Mouse (Mus musculus) adrenal gland, postnatal 14 days (tissue): ENCODE results near the gene Gm47985. TPM values are rescaled to one million over a fixed set of nuclear protein-coding genes. Genes with fewer than 3 reads are reported as not detected.
"Not testable (repeated sequence)": the region's sequence is repeated elsewhere in the genome, so short reads cannot be mapped to it uniquely, and the experiment has no call there.

Experiments
- DNase-seq: peaks from one replicate; pipeline ENCODE4 v3.0.0; 2021; ENCODE audit warnings: mixed read lengths
- total RNA-seq: library from RNA; stranded (reverse); gene quantifications from 2 replicates; pipeline ENCODE4 v1.2.3, GENCODE M21; 2021

The Gm47985 gene
- total RNA-seq, 1 experiment from 2014 or later: not detected

- peak; percentile 32 for DNase-seq
Observed at GRCm38 (mm10) chr1:151177030-151177936, 5.1 kb upstream of the Gm47985 start.

GRCm38 (mm10) chr1:151177937-151178271 lies 4.4 kb upstream of the Gm47985 start:
- DNase-seq: no peak

GRCm38 (mm10) chr1:151178505-151179083 lies 3.7 kb upstream of the Gm47985 start:
- no peak for DNase-seq

GRCm38 (mm10) chr1:151180167-151180566 lies 2.2 kb upstream of the Gm47985 start:
- no peak for DNase-seq

- not testable (repeated sequence) for DNase-seq
Observed at GRCm38 (mm10) chr1:151186186-151186585, 3.8 kb downstream of the Gm47985 start.

GRCm38 (mm10) chr1:151186879-151187424 lies 4.6 kb downstream of the Gm47985 start:
- not testable (repeated sequence) for DNase-seq

- no peak for DNase-seq
Observed at GRCm38 (mm10) chr1:151188469-151188868, 6.1 kb downstream of the Gm47985 start.

- DNase-seq: not testable (repeated sequence)
Observed at GRCm38 (mm10) chr1:151192075-151192474, 9.7 kb downstream of the Gm47985 start, which contains the start of gene Gm8947. Gm8947 (plus strand) TSS chr1:151192376.

GRCm38 (mm10) chr1:151192739-151193138 lies 10.4 kb downstream of the Gm47985 start:
- DNase-seq: not testable (repeated sequence)

GRCm38 (mm10) chr1:151195986-151196385 lies 13.6 kb downstream of the Gm47985 start:
- not testable (repeated sequence) for DNase-seq

- DNase-seq: not testable (repeated sequence)
Observed at GRCm38 (mm10) chr1:151196690-151197089, 14.4 kb downstream of the Gm47985 start.

GRCm38 (mm10) chr1:151198120-151198519 lies 15.8 kb downstream of the Gm47985 start, which contains the start of gene Gm47995:
Gm47995 (plus strand) TSS chr1:151198448.
- not testable (repeated sequence) for DNase-seq

- not testable (repeated sequence) for DNase-seq
Observed at GRCm38 (mm10) chr1:151200620-151201019, 18.3 kb downstream of the Gm47985 start.

GRCm38 (mm10) chr1:151202771-151203170 lies 20.4 kb downstream of the Gm47985 start:
- not testable (repeated sequence) for DNase-seq

GRCm38 (mm10) chr1:151203818-151204217 lies 21.5 kb downstream of the Gm47985 start, which contains the start of gene 3110040M04Rik:
3110040M04Rik (plus strand) TSS chr1:151204121.
- not testable (repeated sequence) for DNase-seq

- not testable (repeated sequence) for DNase-seq
Observed at GRCm38 (mm10) chr1:151208493-151208892, 26.2 kb downstream of the Gm47985 start.

- not testable (repeated sequence) for DNase-seq
Observed at GRCm38 (mm10) chr1:151208944-151209343, 26.6 kb downstream of the Gm47985 start.

- DNase-seq: not testable (repeated sequence)
Observed at GRCm38 (mm10) chr1:151209824-151210355, 27.6 kb downstream of the Gm47985 start, which contains the start of gene Gm47996. Gm47996 (plus strand) TSS chr1:151210131.

GRCm38 (mm10) chr1:151211666-151212065 lies 29.3 kb downstream of the Gm47985 start:
- not testable (repeated sequence) for DNase-seq

- DNase-seq: no peak
Observed at GRCm38 (mm10) chr1:151214862-151215261, 32.5 kb downstream of the Gm47985 start.

- no peak for DNase-seq
Observed at GRCm38 (mm10) chr1:151215985-151216384, 33.6 kb downstream of the Gm47985 start.

GRCm38 (mm10) chr1:151216417-151216816 lies 34.1 kb downstream of the Gm47985 start:
- no peak for DNase-seq
